In the genomic region with DNA sequence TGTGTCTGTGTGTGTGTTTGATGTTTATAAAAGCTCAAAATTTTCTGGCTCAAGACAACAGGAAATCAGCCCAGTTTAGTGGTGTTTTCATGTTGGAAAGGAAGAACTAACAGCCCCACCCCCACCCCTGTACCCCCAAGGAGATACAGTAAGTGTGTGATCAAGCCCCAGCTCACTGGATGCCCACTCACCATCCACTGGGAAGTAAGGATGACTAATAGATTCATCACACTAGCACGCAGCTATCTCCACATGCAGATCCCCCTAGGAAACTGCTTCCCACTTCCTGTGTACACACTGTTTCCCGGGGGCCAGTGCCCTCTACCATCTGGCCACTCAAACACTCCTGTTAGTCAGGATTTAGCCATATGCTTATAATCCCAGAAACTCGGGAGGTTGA, we compare ENCODE assay signal across 22 mouse cellular contexts. TPM values are rescaled to one million over a fixed set of nuclear protein-coding genes. Genes with fewer than 3 reads are reported as not detected.
DNase-seq lines count a peak whose midpoint lies in the region; ATAC-seq and TF ChIP-seq lines count a peak whose summit lies in the region.
"Had no signal": no experiment of that assay in that cellular context is flagged by ENCODE, and none has a peak within 500 bp of the region (broad histone marks: within the 10 kb centered on the region; RNA-seq: fewer than 3 reads in every experiment).

No protein-coding gene starts in this region.

- no peaks in the 10 kb centered on the region for H3K79me2 ChIP-seq in MEL (ENCODE audit: control insufficient read depth, insufficient read depth, low read length, poor library complexity)

- no peak overlapping the region for H3K4me3 ChIP-seq in liver, postnatal 0 days (ENCODE audit: low read depth, low read length)
- H3K4me3 ChIP-seq in MEL (ENCODE audit: control insufficient read depth in 1 of 2, insufficient read depth in 1 of 2, low read depth in 2 of 2, low read length in 2 of 2) = peak overlapping the region in 1 of 2 experiments; percentile 12; a peak in 1 of 4 replicates
- H3K4me3 ChIP-seq: embryonic facial prominence, embryonic 13.5 days; forebrain, embryonic 12.5 days; heart, embryonic 10.5 days; hindbrain, embryonic 12.5 days had no signal

- no peaks in the 10 kb centered on the region for H3K4me1 ChIP-seq in liver, postnatal 0 days (ENCODE audit: insufficient read depth)
- H3K4me1 ChIP-seq in MEL (ENCODE audit: control insufficient read depth in 1 of 2, insufficient read depth in 2 of 2, low read length in 2 of 2) = peaks cover 0 to 22% of the 10 kb centered on the region in 2 experiments; a peak in 2 of 4 replicates
- H3K4me1 ChIP-seq: hindbrain, embryonic 12.5 days had no signal

- peak; percentile 21; the same call in 1 of the 2 replicates for ATAC-seq in liver, postnatal 0 days
- ATAC-seq: forebrain, embryonic 16.5 days; hindbrain, embryonic 16.5 days had no signal

- no peak for TF ChIP-seq EP300 in liver, postnatal 0 days (IDR thresholded peaks at IDR 0.05; ENCODE audit: low read depth)
- TF ChIP-seq EP300 in MEL (IDR thresholded peaks at IDR 0.05; ENCODE audit: low read depth in 1 of 2, low read length in 2 of 2) = peak in 1 of 2 experiments; percentile 23; a peak in 2 of 4 replicates

- no peak overlapping the region for H3K9ac ChIP-seq in liver, postnatal 0 days (replicated peaks)
- H3K9ac ChIP-seq in MEL (ENCODE audit: control insufficient read depth, low read depth, low read length, poor library complexity, severe bottlenecking) = no peak overlapping the region
- H3K9ac ChIP-seq: embryonic facial prominence, embryonic 13.5 days; forebrain, embryonic 12.5 days; hindbrain, embryonic 12.5 days had no signal

- no peak for TF ChIP-seq RAD21 in MEL (IDR thresholded peaks at IDR 0.05; ENCODE audit: low read depth, low read length)

- no peak for DNase-seq in liver, postnatal 0 days
- DNase-seq in liver = no peak
- peak; percentile 7 for DNase-seq in lung, postnatal 10 days
- DNase-seq in lung, postnatal 25 days (ENCODE audit: low spot score) = no peak
- DNase-seq in MEL (ENCODE audit: low read depth, low spot score) = peak; percentile 30
- no peak for DNase-seq in layer of hippocampus, postnatal 25 days (ENCODE audit: extremely low spot score in 1 of 2, low spot score in 1 of 2)
- no peak for DNase-seq in left cerebral cortex, postnatal 10 days (ENCODE audit: extremely low spot score in 1 of 2, low spot score in 2 of 2)
- DNase-seq: adrenal gland, postnatal 10 days; cerebellum, adult 11-12 months; cerebellum, adult 9-11 months; cerebellum, postnatal 36 days; gastrocnemius, postnatal 10 days; heart, adult 18-20 months; heart, postnatal 10 days; heart, postnatal 4 days had no signal

- H3K9me3 ChIP-seq in liver, postnatal 0 days (ENCODE audit: low read length) = no peaks in the 10 kb centered on the region
- H3K9me3 ChIP-seq in MEL (replicated peaks; ENCODE audit: insufficient read depth, low read length) = no peaks in the 10 kb centered on the region
- H3K9me3 ChIP-seq: embryonic facial prominence, embryonic 13.5 days; forebrain, embryonic 12.5 days; heart, embryonic 10.5 days; hindbrain, embryonic 12.5 days had no signal

- no peak for TF ChIP-seq CTCF in liver, postnatal 0 days (IDR thresholded peaks at IDR 0.05; ENCODE audit: low read depth)
- TF ChIP-seq CTCF in MEL (IDR thresholded peaks at IDR 0.05 in 2 of 3, conservative IDR thresholded peaks at IDR 0.05 in 1 of 3; ENCODE audit: control insufficient read depth in 1 of 3, insufficient read depth in 1 of 3, low read depth in 2 of 3, low read length in 3 of 3, poor library complexity in 1 of 3, severe bottlenecking in 1 of 3) = no peak

- WGBS in liver, postnatal 0 days (ENCODE audit: insufficient replicate concordance) = 27% methylated on average over 3 of the region's 3 CpGs

- intact Hi-C loops in left cerebral cortex, postnatal 10 days (cut with DNase I) = no loop called here

- H3K27me3 ChIP-seq in liver, postnatal 0 days (ENCODE audit: insufficient read depth, low read length) = no peaks in the 10 kb centered on the region
- no peaks in the 10 kb centered on the region for H3K27me3 ChIP-seq in MEL (ENCODE audit: control insufficient read depth in 1 of 2, insufficient read depth in 2 of 2, low read length in 2 of 2)
- H3K27me3 ChIP-seq: embryonic facial prominence, embryonic 13.5 days; forebrain, embryonic 12.5 days; hindbrain, embryonic 12.5 days had no signal

- H3K4me2 ChIP-seq in liver, postnatal 0 days (ENCODE audit: low read depth, low read length) = no peak overlapping the region
- H3K4me2 ChIP-seq: embryonic facial prominence, embryonic 13.5 days; forebrain, embryonic 12.5 days; hindbrain, embryonic 12.5 days had no signal

- TF ChIP-seq POLR2A in MEL (IDR thresholded peaks at IDR 0.05; ENCODE audit: control insufficient read depth in 1 of 2, insufficient read depth in 1 of 2, low read depth in 1 of 2, low read length in 2 of 2, poor library complexity in 1 of 2) = no peak

- H3K36me3 ChIP-seq in liver, postnatal 0 days (replicated peaks; ENCODE audit: insufficient read depth, low read length) = no peaks in the 10 kb centered on the region
- peaks cover 0 to 14% of the 10 kb centered on the region in 2 experiments; a peak in 2 of 4 replicates for H3K36me3 ChIP-seq in MEL (ENCODE audit: control insufficient read depth in 1 of 2, insufficient read depth in 2 of 2, low read length in 2 of 2)
- H3K36me3 ChIP-seq: embryonic facial prominence, embryonic 13.5 days; forebrain, embryonic 12.5 days; heart, embryonic 10.5 days; hindbrain, embryonic 12.5 days had no signal

- H3K27ac ChIP-seq in liver, postnatal 0 days (ENCODE audit: low read depth) = no peak overlapping the region
- H3K27ac ChIP-seq in MEL (ENCODE audit: control insufficient read depth, low read depth, low read length) = peak overlapping the region; percentile 72
- H3K27ac ChIP-seq: embryonic facial prominence, embryonic 13.5 days; forebrain, embryonic 12.5 days; heart, embryonic 10.5 days; hindbrain, embryonic 12.5 days had no signal

TF ChIP-seq in MEL, 35 proteins besides CTCF, POLR2A, EP300 and RAD21:
- TF ChIP-seq TAL1 (IDR thresholded peaks at IDR 0.05; ENCODE audit: low read length) = peak; percentile 61
- TF ChIP-seq ZKSCAN1 (IDR thresholded peaks at IDR 0.05; ENCODE audit: low read depth, low read length) = no peak

RNA-seq across cellular contexts. Expression of a gene that starts 17.5 kb away (rescaled TPM):
- 0.36 and 0.37 TPM in 2 replicates for polyA plus RNA-seq in liver, postnatal 0 days (2015; fragmentation: Nextera tagmentation; extraction: Ambion mirVana)
- not detected in 2 replicates for total RNA-seq in MEL (2012; rRNA removed)
- polyA plus RNA-seq in MEL (2012; ENCODE audit: insufficient read depth in 1 of 2, insufficient read length in 2 of 2, low read depth in 1 of 2, low replicate concordance in 2 of 2, missing spikeins in 1 of 2) = under 1 TPM in 1 of 2 experiments, not detected in 1; 0.01 TPM
- 100 to 1,000 TPM; 114 to 132 TPM for total RNA-seq in layer of hippocampus, postnatal 25 days (2021)
- 10 to 100 TPM; 87.8 to 94.9 TPM for total RNA-seq in left cerebral cortex, postnatal 10 days (2021)
- total RNA-seq: CH12.LX had no signal

Comparison
In these comparisons a context has a peak if more than half of its experiments do, and no peak if none do; other contexts are left out.
1. DNase-seq: peak in lung, postnatal 10 days (single experiment) and MEL (single experiment); none in liver, postnatal 0 days (single experiment), liver (single experiment), lung, postnatal 25 days (single experiment), layer of hippocampus, postnatal 25 days (0 of 2) and left cerebral cortex, postnatal 10 days (0 of 2).
2. RNA of a gene that starts 17.5 kb away (total RNA-seq): 114 to 132 TPM in layer of hippocampus, postnatal 25 days and 87.8 to 94.9 TPM in left cerebral cortex, postnatal 10 days; not detected in MEL; every median in the first group is over 10 times any median in the second.